Mouse (Mus musculus) MEL (cell line): Measurements from ENCODE around the gene Spcs2.

Experiments
- CHD1 ChIP-seq: IDR thresholded peaks from 2 replicates; pipeline ENCODE4 v1.6.1; 2012; ENCODE audit warnings: low read depth, mild to moderate bottlenecking, inconsistent platforms, low read length, improper control_type of control experiment
- CTCF ChIP-seq, 3 experiments: IDR thresholded peaks in 2 of 3; conservative IDR thresholded peaks in 1 of 3; 2 replicates each; pipeline ENCODE4 v1.5.1; 2011 to 2012; ENCODE audit warnings: low read length in 3 of 3, low read depth in 2 of 3, mild to moderate bottlenecking in 2 of 3, improper control_type of control experiment in 1 of 3, inconsistent platforms in 1 of 3, mixed read lengths in 1 of 3, moderate library complexity in 1 of 3; ENCODE audit not compliant: control insufficient read depth in 1 of 3, insufficient read depth in 1 of 3, poor library complexity in 1 of 3, severe bottlenecking in 1 of 3
- EP300 ChIP-seq, 2 experiments: IDR thresholded peaks; 2 replicates each; pipeline ENCODE4 v1.6.1; 2011; ENCODE audit warnings: improper control_type of control experiment in 2 of 2, low read length in 2 of 2, low read depth in 1 of 2, mild to moderate bottlenecking in 1 of 2
- ETS1 ChIP-seq: IDR thresholded peaks from 2 replicates; pipeline ENCODE4 v1.6.1; 2012; ENCODE audit warnings: low read depth, mild to moderate bottlenecking, inconsistent platforms, low read length, improper control_type of control experiment, moderate library complexity
- GATA1 ChIP-seq: IDR thresholded peaks from 2 replicates; pipeline ENCODE4 v1.6.1; 2011; ENCODE audit warnings: low read depth, low read length, improper control_type of control experiment
- JUND ChIP-seq: IDR thresholded peaks from 2 replicates; pipeline ENCODE4 v1.6.1; 2011; ENCODE audit warnings: low read depth, mild to moderate bottlenecking, improper control_type of control experiment, low read length
- MAX ChIP-seq: IDR thresholded peaks from 2 replicates; pipeline ENCODE4 v1.6.1; 2011; ENCODE audit warnings: low read length, improper control_type of control experiment
- MAZ ChIP-seq: IDR thresholded peaks from 2 replicates; pipeline ENCODE4 v1.6.1; 2012; ENCODE audit warnings: low read depth, mild to moderate bottlenecking, inconsistent platforms, low read length, improper control_type of control experiment
- MYC ChIP-seq: IDR thresholded peaks from 2 replicates; pipeline ENCODE4 v1.6.1; 2011; ENCODE audit warnings: low read depth, mild to moderate bottlenecking, low read length, improper control_type of control experiment, moderate library complexity
- NELFE ChIP-seq: IDR thresholded peaks from 2 replicates; pipeline ENCODE4 v1.6.1; 2011; ENCODE audit warnings: low read depth, low read length, improper control_type of control experiment
- NRF1 ChIP-seq: IDR thresholded peaks from 2 replicates; pipeline ENCODE4 v1.6.1; 2014; ENCODE audit warnings: low read depth, mild to moderate bottlenecking, inconsistent platforms, low read length, improper control_type of control experiment, moderate library complexity; ENCODE audit not compliant: poor library complexity, insufficient read depth, severe bottlenecking
- POLR2A ChIP-seq, 2 experiments: IDR thresholded peaks; 2 replicates each; pipeline ENCODE4 v1.6.1; 2011 to 2012; ENCODE audit warnings: low read length in 2 of 2, mild to moderate bottlenecking in 2 of 2, control low read depth in 1 of 2, improper control_type of control experiment in 1 of 2, low read depth in 1 of 2, moderate library complexity in 1 of 2; ENCODE audit not compliant: control insufficient read depth in 1 of 2, insufficient read depth in 1 of 2, poor library complexity in 1 of 2
- USF1 ChIP-seq: IDR thresholded peaks from 2 replicates; pipeline ENCODE4 v1.6.1; 2014; ENCODE audit warnings: low read depth, mild to moderate bottlenecking, inconsistent platforms, low read length, improper control_type of control experiment, moderate library complexity

GRCm38 (mm10) chr7:99856266-99856861 is 6.9 kb downstream of the Spcs2 start:
- TF ChIP-seq CTCF (IDR thresholded peaks at IDR 0.05 in 2 of 3, conservative IDR thresholded peaks at IDR 0.05 in 1 of 3; ENCODE audit: control insufficient read depth in 1 of 3, insufficient read depth in 1 of 3, low read depth in 2 of 3, low read length in 3 of 3, poor library complexity in 1 of 3, severe bottlenecking in 1 of 3) = no peak
- no peak for TF ChIP-seq EP300 (IDR thresholded peaks at IDR 0.05; ENCODE audit: low read depth in 1 of 2, low read length in 2 of 2)
- TF ChIP-seq JUND = no peak
- no peak for TF ChIP-seq USF1
- TF ChIP-seq GATA1 = no peak
- no peak for TF ChIP-seq NELFE
- TF ChIP-seq CHD1 = no peak
- TF ChIP-seq MYC = no peak
- TF ChIP-seq POLR2A (IDR thresholded peaks at IDR 0.05; ENCODE audit: control insufficient read depth in 1 of 2, insufficient read depth in 1 of 2, low read depth in 1 of 2, low read length in 2 of 2, poor library complexity in 1 of 2) = no peak
- no peak for TF ChIP-seq ETS1
- TF ChIP-seq MAZ = no peak
- TF ChIP-seq NRF1 = no peak
- no peak for TF ChIP-seq MAX
